Mouse (Mus musculus) intestine, embryonic 15.5 days (tissue): Measurements from ENCODE around the gene Map3k12. TPM values are rescaled to one million over a fixed set of nuclear protein-coding genes. Genes with fewer than 3 reads are reported as not detected.

ENCODE experiments used
- ATAC-seq: fragments of 200-750 bp; cut with Nextera tagmentation; 2 replicates; pipeline ENCODE4 v1.8.0; 2017; ENCODE audit warnings: moderate TSS enrichment, moderate library complexity
- H3K27ac ChIP-seq: fragments of 300-500 bp; sonication (generic); 2 replicates; pipeline ENCODE4 v1.5.1; 2015; ENCODE audit warnings: mild to moderate bottlenecking, inconsistent platforms
- H3K27me3 ChIP-seq: fragments of 300-500 bp; sonication (generic); replicated peaks from 2 replicates; pipeline ENCODE4 v1.6.1; 2015; ENCODE audit warnings: inconsistent platforms
- H3K36me3 ChIP-seq: fragments of 300-500 bp; sonication (generic); 2 replicates; pipeline ENCODE4 v1.6.1; 2015; ENCODE audit warnings: inconsistent platforms
- H3K4me1 ChIP-seq: fragments of 300-500 bp; sonication (generic); replicated peaks from 2 replicates; pipeline ENCODE4 v1.6.1; 2015; ENCODE audit warnings: inconsistent platforms
- H3K4me2 ChIP-seq: fragments of 300-500 bp; sonication (generic); replicated peaks from 2 replicates; pipeline ENCODE4 v1.6.1; 2015; ENCODE audit warnings: mild to moderate bottlenecking, inconsistent platforms
- H3K4me3 ChIP-seq: fragments of 300-500 bp; sonication (generic); replicated peaks from 2 replicates; pipeline ENCODE4 v1.5.1; 2015; ENCODE audit warnings: inconsistent platforms
- H3K9ac ChIP-seq: fragments of 300-500 bp; sonication (generic); 2 replicates; pipeline ENCODE4 v1.6.1; 2015; ENCODE audit warnings: inconsistent platforms
- H3K9me3 ChIP-seq: fragments of 300-500 bp; sonication (generic); 2 replicates; pipeline ENCODE4 v1.6.1; 2016; ENCODE audit warnings: inconsistent platforms
- WGBS: fragments of 180-500 bp; shearing (Covaris S2); methylation state at CpG from one replicate; pipeline ENCODE4 v1.1.7; 2015; 5-methylcytosine and 5-hydroxymethylcytosine counted together
- polyA plus RNA-seq: library from polyadenylated mRNA; unstranded; fragments of >200 nt; fragmentation: Nextera tagmentation; extraction: Ambion mirVana; gene quantifications from 2 replicates; pipeline ENCODE4 v1.2.1, GENCODE M21; 2015

Map3k12 gene
- polyA plus RNA-seq, 1 experiment from 2014 or later: 10.8 TPM

GRCm38 (mm10) chr15:102532106-102532900, 15.4 kb upstream of the Map3k12 start:
- peaks cover 39% of the 10 kb centered on the region for H3K36me3 ChIP-seq
- H3K4me2 ChIP-seq: no peak overlapping the region
- H3K27me3 ChIP-seq: no peaks in the 10 kb centered on the region
- H3K27ac ChIP-seq: no peak overlapping the region
- no peaks in the 10 kb centered on the region for H3K9me3 ChIP-seq
- H3K9ac ChIP-seq: no peak overlapping the region
- H3K4me1 ChIP-seq: no peaks in the 10 kb centered on the region
- 92% methylated on average over 3 of the region's 3 CpGs for WGBS
- ATAC-seq: no peak
- no peak overlapping the region for H3K4me3 ChIP-seq

GRCm38 (mm10) chr15:102531586-102531985, 14.7 kb upstream of the Map3k12 start:
- no peaks in the 10 kb centered on the region for H3K27me3 ChIP-seq
- H3K4me3 ChIP-seq: no peak overlapping the region
- H3K36me3 ChIP-seq: peaks cover 39% of the 10 kb centered on the region
- H3K9me3 ChIP-seq: no peaks in the 10 kb centered on the region
- no peak overlapping the region for H3K9ac ChIP-seq
- H3K4me1 ChIP-seq: no peaks in the 10 kb centered on the region
- H3K4me2 ChIP-seq: no peak overlapping the region
- H3K27ac ChIP-seq: no peak overlapping the region
- WGBS: 79% methylated on average over 4 of the region's 4 CpGs
- no peak for ATAC-seq

DNA sequence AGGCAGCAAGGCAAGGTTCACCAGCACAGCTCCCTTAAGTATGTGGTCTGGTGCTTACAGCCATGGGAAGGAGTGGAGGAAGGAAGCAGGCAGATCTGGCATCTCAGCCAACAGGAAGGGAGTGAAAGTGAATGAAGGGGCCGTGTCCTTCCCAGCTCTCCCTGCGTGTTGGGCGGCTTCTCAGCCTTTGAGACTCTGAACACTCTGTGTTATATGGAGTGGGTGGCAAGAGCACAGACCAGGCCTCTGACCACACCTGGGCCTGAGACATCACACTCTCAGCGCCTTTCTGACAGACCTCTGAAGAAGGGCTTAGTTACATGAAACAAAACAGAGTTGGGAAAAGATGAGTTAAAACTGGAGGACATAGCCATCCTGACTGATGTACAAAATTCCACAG, 13.7 kb upstream of the Map3k12 start:
- Histone ChIP-seq H3K27ac (no peak overlapping the region), H3K27me3 (no peaks in the 10 kb centered on the region), H3K9ac (no peak overlapping the region), H3K4me1 (no peaks in the 10 kb centered on the region), H3K4me2 (no peak overlapping the region), H3K36me3 (peaks cover 35% of the 10 kb centered on the region), H3K9me3 (no peaks in the 10 kb centered on the region), H3K4me3 (no peak overlapping the region)
- 97% methylated on average over 4 of the region's 4 CpGs for WGBS
- ATAC-seq: no peak

DNA sequence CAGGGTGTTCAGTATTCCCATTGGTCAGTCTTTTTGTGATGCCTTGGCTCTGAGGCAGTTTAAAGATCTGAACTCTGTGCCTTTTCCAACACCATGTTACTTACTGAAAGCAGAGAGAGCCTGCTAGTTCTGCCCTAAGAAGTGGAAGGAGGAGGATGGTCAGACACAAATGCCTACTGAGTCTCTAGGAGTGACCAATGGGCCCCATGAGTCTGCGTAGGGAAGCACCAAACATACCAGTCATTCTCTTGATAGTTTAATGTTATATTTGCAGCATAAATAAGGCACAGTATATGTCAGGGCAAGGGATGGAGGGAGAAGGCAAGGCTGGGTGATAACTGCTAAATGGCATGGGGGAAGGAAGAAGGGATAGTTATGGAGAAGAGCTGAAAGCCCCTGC, 11.5 kb upstream of the Map3k12 start:
- no peak overlapping the region for H3K9ac ChIP-seq
- ATAC-seq: no peak
- 89% methylated on average over 1 of the region's 1 CpGs for WGBS

GRCm38 (mm10) chr15:102527936-102528335, 11.1 kb upstream of the Map3k12 start:
- H3K36me3 ChIP-seq: peaks cover 36% of the 10 kb centered on the region
- H3K27ac ChIP-seq: no peak overlapping the region
- no peak overlapping the region for H3K9ac ChIP-seq
- 87% methylated on average over 3 of the region's 3 CpGs for WGBS
- H3K4me2 ChIP-seq: no peak overlapping the region
- ATAC-seq: no peak
- no peaks in the 10 kb centered on the region for H3K9me3 ChIP-seq
- H3K4me3 ChIP-seq: no peak overlapping the region
- H3K27me3 ChIP-seq: no peaks in the 10 kb centered on the region
- H3K4me1 ChIP-seq: no peaks in the 10 kb centered on the region

More for the DNA sequence above, 11.5 kb upstream of the Map3k12 start:
- Histone ChIP-seq H3K4me3 (no peak overlapping the region), H3K4me2 (no peak overlapping the region), H3K4me1 (no peaks in the 10 kb centered on the region), H3K9me3 (no peaks in the 10 kb centered on the region), H3K27ac (no peak overlapping the region), H3K27me3 (no peaks in the 10 kb centered on the region), H3K36me3 (peaks cover 41% of the 10 kb centered on the region)

DNA sequence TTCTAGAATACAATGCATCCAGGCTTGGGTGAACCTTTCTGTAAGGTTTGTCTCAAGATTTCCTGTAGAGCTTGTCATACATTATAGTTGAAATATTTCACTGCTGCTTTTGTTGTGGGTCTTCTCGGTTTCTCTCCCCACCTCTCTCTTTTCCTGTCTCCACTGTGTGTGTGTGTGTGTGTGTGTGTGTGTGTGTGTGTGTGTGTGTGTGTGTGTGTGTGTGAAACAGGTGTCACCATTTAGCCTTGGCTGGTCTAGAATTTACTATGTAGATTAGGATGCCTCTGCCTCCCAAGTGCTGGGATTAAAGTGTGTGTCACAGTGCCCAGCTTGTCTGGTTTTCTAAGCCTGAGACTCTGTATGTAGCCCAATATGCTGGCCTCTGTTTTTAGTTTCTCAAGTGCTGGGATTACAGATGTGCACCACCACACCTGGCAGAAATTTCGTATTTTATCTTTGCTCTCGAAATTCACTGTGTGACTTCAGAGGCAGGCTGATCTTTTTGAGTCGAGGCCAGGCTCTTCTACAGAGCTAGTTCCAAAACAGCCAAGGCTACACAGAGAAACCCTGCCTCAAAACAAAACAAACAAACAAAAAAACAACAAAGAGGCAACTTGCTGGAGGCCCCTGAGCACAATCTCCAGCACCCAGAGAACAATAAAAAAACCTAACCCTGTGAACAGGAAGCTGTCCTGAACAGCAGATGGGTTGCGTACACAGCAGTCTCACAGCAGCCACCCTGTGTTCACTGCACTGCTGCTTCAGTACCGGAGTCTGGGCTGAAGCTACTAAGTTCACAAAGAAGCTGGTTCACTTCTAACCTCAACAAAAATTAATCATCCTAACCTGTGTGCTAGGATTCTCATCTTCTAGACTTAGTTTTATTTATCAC, 9.5 kb upstream of the Map3k12 start:
- Histone ChIP-seq H3K4me2 (no peak overlapping the region), H3K27ac (no peak overlapping the region), H3K4me1 (no peaks in the 10 kb centered on the region), H3K36me3 (peaks cover 35% of the 10 kb centered on the region), H3K9me3 (no peaks in the 10 kb centered on the region), H3K4me3 (no peak overlapping the region), H3K27me3 (no peaks in the 10 kb centered on the region), H3K9ac (no peak overlapping the region)
- WGBS: 72% methylated on average over 6 of the region's 6 CpGs
- ATAC-seq: no peak

- H3K27ac ChIP-seq: no peak within 1 kb of the TSS
- H3K27me3 ChIP-seq: no peaks in the 10 kb centered on the region
- H3K4me1 ChIP-seq: 0 out of 2 replicates have a peak, but pooled peaks cover 8% of the 10 kb centered on the region
- no peak within 1 kb of the TSS for H3K4me2 ChIP-seq
- WGBS: 8% methylated on average over 3 of the region's 3 CpGs
- no peaks in the 10 kb centered on the region for H3K9me3 ChIP-seq
- H3K36me3 ChIP-seq: peaks cover 38% of the 10 kb centered on the region
- no peak within 1 kb of the TSS for H3K4me3 ChIP-seq
- H3K9ac ChIP-seq: no peak within 1 kb of the TSS
- ATAC-seq: no peak
Observed at GRCm38 (mm10) chr15:102524892-102525485, 8.1 kb upstream of the Map3k12 start, which contains the start of gene Npff. Gene Npff, minus strand, starts transcription at chr15:102524942.

DNA sequence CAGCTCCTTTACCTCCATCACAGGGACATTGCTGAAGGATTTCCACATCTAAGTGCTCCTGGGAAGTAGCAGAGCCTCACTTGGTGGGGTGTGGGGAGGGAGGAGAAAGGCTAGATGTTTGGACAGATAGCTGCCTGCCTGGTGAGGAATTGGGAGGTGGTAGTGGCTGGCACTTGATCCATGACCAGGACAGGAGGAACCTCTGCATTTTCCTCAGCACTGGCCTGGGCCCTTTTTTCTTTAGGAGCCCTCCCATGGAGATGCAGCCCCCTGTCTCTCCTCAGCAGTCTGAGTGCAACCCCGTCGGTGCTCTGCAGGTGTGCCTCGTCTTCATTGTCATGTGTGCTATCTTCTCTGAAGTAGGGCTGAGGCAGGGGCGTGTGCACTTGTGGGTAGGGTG, 4.6 kb upstream of the Map3k12 start:
- no peaks in the 10 kb centered on the region for H3K9me3 ChIP-seq
- H3K4me1 ChIP-seq: peaks cover 11% of the 10 kb centered on the region
- H3K4me2 ChIP-seq: no peak overlapping the region
- WGBS: 83% methylated on average over 4 of the region's 4 CpGs
- H3K9ac ChIP-seq: no peak overlapping the region
- H3K27ac ChIP-seq: no peak overlapping the region
- peaks cover 20% of the 10 kb centered on the region for H3K36me3 ChIP-seq
- H3K4me3 ChIP-seq: no peak overlapping the region
- ATAC-seq: no peak
- no peaks in the 10 kb centered on the region for H3K27me3 ChIP-seq

GRCm38 (mm10) chr15:102520416-102520815, 3.6 kb upstream of the Map3k12 start:
- Histone ChIP-seq H3K4me2 (0 out of 2 replicates have a peak overlapping the region, but pooled peaks have one; percentile 94), H3K9me3 (no peaks in the 10 kb centered on the region), H3K36me3 (peaks cover 20% of the 10 kb centered on the region), H3K27me3 (no peaks in the 10 kb centered on the region), H3K27ac (0 out of 2 replicates have a peak overlapping the region, but pooled peaks have one; percentile 9), H3K4me1 (peaks cover 22% of the 10 kb centered on the region), H3K9ac (no peak overlapping the region; the same call in none of the 2 replicates), H3K4me3 (no peak overlapping the region)
- no peak for ATAC-seq
- WGBS: 68% methylated on average over 4 of the region's 4 CpGs

DNA sequence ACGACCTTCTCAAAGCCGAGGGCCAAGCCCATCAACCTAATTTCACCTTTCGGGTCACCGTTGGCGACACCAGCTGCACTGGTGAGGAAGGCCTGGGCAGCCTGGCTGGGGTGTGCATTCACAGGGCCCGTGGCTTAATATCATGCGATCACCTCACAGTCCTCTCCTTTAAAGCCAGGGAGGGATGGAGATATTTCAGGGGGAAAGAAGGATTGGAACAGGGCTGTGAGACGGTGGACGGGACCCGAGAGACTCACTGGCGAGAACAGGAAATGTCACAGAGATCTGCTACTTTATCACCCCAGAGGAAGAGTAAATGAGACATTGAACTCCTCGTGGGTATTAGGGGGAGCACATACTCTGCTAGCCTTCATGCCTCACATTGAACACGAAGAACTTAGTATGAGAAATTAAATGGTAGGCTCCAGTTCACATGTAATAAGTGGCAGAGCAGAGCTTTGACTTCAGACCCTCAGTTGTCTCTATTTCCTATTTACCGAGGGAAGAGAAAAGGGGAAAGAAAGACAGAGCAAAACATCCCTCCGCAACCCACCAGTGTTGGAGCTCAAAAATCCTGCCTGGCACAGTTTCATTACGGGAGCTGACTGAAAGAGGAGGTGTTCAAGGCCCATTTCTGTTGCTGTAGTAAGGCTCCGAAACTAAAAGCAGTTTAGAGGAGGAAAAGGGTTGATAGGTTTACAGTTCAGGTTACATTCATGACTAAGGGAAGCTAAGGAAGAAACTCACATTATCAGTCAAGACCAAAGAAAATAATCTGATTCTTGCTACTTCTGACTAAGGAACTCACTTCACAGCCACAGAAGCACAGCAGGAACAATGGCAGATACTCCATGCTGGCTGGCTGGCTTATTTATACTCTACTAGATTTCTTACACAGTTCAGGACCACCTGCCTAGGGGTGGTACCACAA, 2.6 kb upstream of the Map3k12 start:
- Histone ChIP-seq H3K4me3 (peak overlapping the region; percentile 68), H3K9me3 (no peaks in the 10 kb centered on the region), H3K27me3 (no peaks in the 10 kb centered on the region), H3K9ac (peak overlapping the region; percentile 87), H3K36me3 (peaks cover 17% of the 10 kb centered on the region), H3K27ac (peak overlapping the region; percentile 99; the same call in 1 of the 2 replicates), H3K4me2 (peak overlapping the region; percentile 94), H3K4me1 (peaks cover 24% of the 10 kb centered on the region)
- no peak for ATAC-seq
- 46% methylated on average over 17 of the region's 17 CpGs for WGBS

DNA sequence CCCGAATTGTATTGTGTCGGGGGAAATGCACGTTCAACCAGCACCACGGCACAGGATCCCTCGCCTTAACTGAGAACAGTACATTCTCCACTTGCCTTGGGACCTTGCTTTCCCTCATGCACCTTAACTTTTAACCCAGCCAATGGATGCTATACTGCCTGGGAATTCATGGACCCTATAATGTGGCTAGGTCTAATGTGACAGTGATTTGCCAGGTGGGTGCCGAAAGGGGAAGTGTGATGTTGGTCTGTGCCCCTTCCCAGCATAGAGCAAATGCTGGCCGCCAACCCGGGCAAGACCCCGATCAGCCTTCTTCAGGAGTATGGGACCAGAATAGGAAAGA, 2.0 kb upstream of the Map3k12 start:
- Histone ChIP-seq H3K36me3 (peaks cover 13% of the 10 kb centered on the region), H3K4me2 (peak overlapping the region; percentile 94), H3K9me3 (no peaks in the 10 kb centered on the region), H3K9ac (peak overlapping the region; percentile 87), H3K4me1 (peaks cover 24% of the 10 kb centered on the region), H3K4me3 (peak overlapping the region; percentile 68), H3K27me3 (no peaks in the 10 kb centered on the region), H3K27ac (peak overlapping the region; percentile 99)
- no peak for ATAC-seq
- WGBS: 8% methylated on average over 9 of the region's 9 CpGs
